Mouse (Mus musculus): ENCODE measurements around the gene Mip.
"Not testable (repeated sequence)": the region's sequence is repeated elsewhere in the genome, so short reads cannot be mapped to it uniquely, and the experiment has no call there.

The Mip gene

GRCm38 (mm10) chr10:128211390-128212108 lies 14.1 kb upstream of the Mip start, which contains the start of gene Spryd4:
TSS of gene Spryd4 (minus strand) at chr10:128211807.
- peak; percentile 79 for DNase-seq (ENCODE audit: low read depth, low spot score)

- no peak for DNase-seq (ENCODE audit: low read depth, low spot score)
These were observed 13.5 kb upstream of the Mip start for GRCm38 (mm10) chr10:128212148-128212547.

- no peak for DNase-seq (ENCODE audit: low read depth, low spot score)
These were observed 12.7 kb upstream of the Mip start for GRCm38 (mm10) chr10:128212871-128213323.

GRCm38 (mm10) chr10:128214112-128214511 lies 11.5 kb upstream of the Mip start:
- DNase-seq (ENCODE audit: low read depth, low spot score): not testable (repeated sequence)

GRCm38 (mm10) chr10:128214981-128215380 lies 10.7 kb upstream of the Mip start:
- DNase-seq (ENCODE audit: low read depth, low spot score): no peak

GRCm38 (mm10) chr10:128218387-128219117 lies 7.1 kb upstream of the Mip start:
- DNase-seq (ENCODE audit: low read depth, low spot score): no peak

- no peak for DNase-seq (ENCODE audit: low read depth, low spot score)
These were observed 3.9 kb upstream of the Mip start for GRCm38 (mm10) chr10:128221533-128222286.

GRCm38 (mm10) chr10:128225064-128225463 lies 574 bp upstream of the Mip start:
- DNase-seq (ENCODE audit: low read depth, low spot score): no peak

- no peak for DNase-seq (ENCODE audit: low read depth, low spot score)
These were observed 2.0 kb downstream of the Mip start for GRCm38 (mm10) chr10:128227592-128227991.

GRCm38 (mm10) chr10:128228009-128228408 lies 2.4 kb downstream of the Mip start:
- DNase-seq (ENCODE audit: low read depth, low spot score): no peak

GRCm38 (mm10) chr10:128230582-128230981 lies 4.9 kb downstream of the Mip start:
- no peak for DNase-seq (ENCODE audit: low read depth, low spot score)

GRCm38 (mm10) chr10:128231146-128231545 lies 5.5 kb downstream of the Mip start:
- DNase-seq (ENCODE audit: low read depth, low spot score): no peak

- DNase-seq (ENCODE audit: low read depth, low spot score): peak; percentile 57
These were observed 6.2 kb downstream of the Mip start, which contains the start of gene Timeless for GRCm38 (mm10) chr10:128231697-128232419. TSS of gene Timeless (plus strand) at chr10:128232065.

- peak; percentile 39 for DNase-seq (ENCODE audit: low read depth, low spot score)
These were observed 6.9 kb downstream of the Mip start for GRCm38 (mm10) chr10:128232420-128232985.

GRCm38 (mm10) chr10:128236321-128236720 lies 10.7 kb downstream of the Mip start:
- no peak for DNase-seq (ENCODE audit: low read depth, low spot score)

- no peak for DNase-seq (ENCODE audit: low read depth, low spot score)
These were observed 12.3 kb downstream of the Mip start for GRCm38 (mm10) chr10:128237807-128238480.

- no peak for DNase-seq (ENCODE audit: low read depth, low spot score)
These were observed 13.5 kb downstream of the Mip start for GRCm38 (mm10) chr10:128239140-128239539.

- DNase-seq (ENCODE audit: low read depth, low spot score): no peak
These were observed 14.5 kb downstream of the Mip start for GRCm38 (mm10) chr10:128240131-128240530.

- DNase-seq (ENCODE audit: low read depth, low spot score): no peak
These were observed 17.6 kb downstream of the Mip start for GRCm38 (mm10) chr10:128243252-128243651.

- no peak for DNase-seq (ENCODE audit: low read depth, low spot score)
These were observed 18.5 kb downstream of the Mip start for GRCm38 (mm10) chr10:128244121-128244520.

Data from brain, embryonic 18.5 days (tissue).